Mouse (Mus musculus) bone marrow macrophage, adult 2 months (primary cell): ENCODE data around the gene Kl. TPM values are rescaled to one million over a fixed set of nuclear protein-coding genes. Genes with fewer than 3 reads are reported as not detected.

ENCODE experiments used
- H3K27ac ChIP-seq: 2 replicates; pipeline ENCODE4 v1.5.1; 2012; ENCODE audit warnings: low read depth, low read length; ENCODE audit not compliant: insufficient read depth
- H3K4me1 ChIP-seq: 2 replicates; pipeline ENCODE4 v1.6.1; 2012; ENCODE audit warnings: low read length; ENCODE audit not compliant: control insufficient read depth, insufficient read depth
- H3K4me3 ChIP-seq: 2 replicates; pipeline ENCODE4 v1.5.1; 2012; ENCODE audit warnings: mild to moderate bottlenecking, low read length, moderate library complexity; ENCODE audit not compliant: insufficient read depth
- CTCF ChIP-seq: IDR thresholded peaks from 2 replicates; pipeline ENCODE4 v1.5.1; 2012; ENCODE audit warnings: low read depth, mild to moderate bottlenecking, low read length, moderate library complexity
- POLR2A ChIP-seq: IDR thresholded peaks from 2 replicates; pipeline ENCODE4 v1.6.1; 2012; ENCODE audit warnings: mild to moderate bottlenecking, low read depth, low read length, borderline replicate concordance
- polyA plus RNA-seq: library from polyadenylated mRNA; stranded (reverse); fragments of >200 nt; gene quantifications from 2 replicates; pipeline ENCODE4 v1.2.4, GENCODE M21; 2012; ENCODE audit not compliant: missing spikeins, insufficient read depth, insufficient read length

The Kl gene
- polyA plus RNA-seq, 1 experiment, result not detected

GRCm38 (mm10) chr5:150996586-150996985 lies 44.2 kb downstream of the Kl start:
- Histone ChIP-seq H3K27ac (no peak overlapping the region), H3K4me1 (no peaks in the 10 kb centered on the region), H3K4me3 (no peak overlapping the region)
- TF ChIP-seq CTCF, result no peak

- Histone ChIP-seq H3K27ac (no peak overlapping the region), H3K4me1 (no peaks in the 10 kb centered on the region), H3K4me3 (no peak overlapping the region)
- TF ChIP-seq POLR2A (no peak), CTCF (no peak)
Observed at GRCm38 (mm10) chr5:151001111-151001510, 48.7 kb downstream of the Kl start.

- Histone ChIP-seq H3K4me1 (no peaks in the 10 kb centered on the region), H3K27ac (no peak overlapping the region), H3K4me3 (no peak overlapping the region)
- TF ChIP-seq CTCF (no peak), POLR2A (no peak)
Observed at GRCm38 (mm10) chr5:151002051-151002450, 49.6 kb downstream of the Kl start.

DNA sequence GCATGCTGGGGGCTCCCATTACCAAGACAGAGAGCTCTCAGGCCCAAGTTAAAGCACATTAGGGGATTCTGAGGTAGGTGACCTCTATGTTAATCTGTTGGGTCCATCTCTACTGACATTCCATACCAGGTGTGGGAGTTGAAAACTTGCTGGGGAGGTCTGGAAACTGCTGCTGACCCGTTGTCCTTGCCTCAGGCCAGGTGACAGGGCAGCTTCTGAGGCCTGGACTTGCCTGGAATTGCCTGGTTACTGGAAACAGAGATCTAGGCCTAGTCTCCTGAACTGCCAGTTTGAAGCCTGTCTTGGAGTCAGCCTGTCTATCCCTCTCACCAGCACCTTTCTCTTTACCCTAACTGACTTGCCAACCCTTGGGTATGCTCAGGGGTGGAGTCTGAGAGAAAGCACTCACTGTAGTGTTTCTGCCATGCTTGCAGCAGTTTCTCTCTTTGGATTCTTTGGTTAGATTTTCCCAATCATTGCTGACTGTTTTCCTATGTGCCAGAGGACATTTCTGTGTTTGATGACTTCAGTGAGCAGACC lies 51.9 kb downstream of the Kl start:
- H3K4me1 ChIP-seq, result no peaks in the 10 kb centered on the region
- no peak overlapping the region for H3K4me3 ChIP-seq
- TF ChIP-seq POLR2A (no peak), CTCF (no peak)
- no peak overlapping the region for H3K27ac ChIP-seq

- Histone ChIP-seq H3K27ac (no peak overlapping the region), H3K4me3 (no peak overlapping the region), H3K4me1 (no peaks in the 10 kb centered on the region)
- TF ChIP-seq CTCF (no peak), POLR2A (no peak)
Observed at GRCm38 (mm10) chr5:151018450-151018849, 66.0 kb downstream of the Kl start.

DNA sequence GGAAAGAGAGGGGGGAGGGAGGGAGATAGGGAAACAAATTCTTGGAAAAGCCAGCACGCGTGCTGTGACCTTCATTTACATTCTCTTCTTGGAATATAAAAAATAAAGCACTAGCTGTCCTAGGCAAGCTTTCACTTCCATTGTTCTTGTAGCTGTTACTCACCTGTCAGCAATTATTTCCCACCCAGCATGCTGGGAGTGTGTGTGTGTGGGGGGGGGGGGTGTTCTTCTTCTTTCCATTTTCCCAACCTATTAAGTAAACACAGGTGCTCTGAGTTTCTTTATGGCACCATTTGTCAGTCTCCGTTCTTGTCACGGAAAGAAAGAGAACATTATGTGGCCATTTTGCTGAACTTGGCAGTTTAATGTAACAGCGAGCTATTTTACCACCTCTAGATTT lies 66.6 kb downstream of the Kl start:
- Histone ChIP-seq H3K4me1 (no peaks in the 10 kb centered on the region), H3K4me3 (no peak overlapping the region), H3K27ac (no peak overlapping the region)
- no peak for TF ChIP-seq CTCF

GRCm38 (mm10) chr5:151020031-151020820 lies 67.8 kb downstream of the Kl start:
- TF ChIP-seq CTCF (no peak), POLR2A (no peak)
- Histone ChIP-seq H3K27ac (no peak overlapping the region), H3K4me3 (no peak overlapping the region), H3K4me1 (no peaks in the 10 kb centered on the region)

DNA sequence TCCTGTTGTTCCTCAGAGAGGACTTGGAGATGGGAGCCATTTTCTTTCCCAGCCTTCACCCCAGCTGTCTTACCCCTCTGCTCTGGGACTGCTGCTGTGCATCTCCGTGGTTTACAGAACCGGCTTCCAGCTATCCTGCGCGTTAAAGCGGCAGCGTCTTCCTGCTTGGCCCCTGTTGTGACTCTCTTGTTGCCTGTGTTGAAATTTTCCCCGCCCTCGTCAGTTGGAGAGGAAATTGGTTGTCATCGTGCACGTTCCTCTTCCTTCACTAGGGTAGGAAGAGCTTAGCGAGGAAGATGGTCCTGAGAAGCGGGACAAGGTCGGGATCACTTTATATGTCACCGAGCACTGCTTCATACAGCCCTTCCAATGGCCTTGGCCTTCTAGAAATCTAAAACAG lies 68.4 kb downstream of the Kl start:
- no peak overlapping the region for H3K4me3 ChIP-seq
- no peak overlapping the region for H3K27ac ChIP-seq
- H3K4me1 ChIP-seq, result no peaks in the 10 kb centered on the region
- TF ChIP-seq POLR2A, result no peak
- TF ChIP-seq CTCF, result no peak

- no peak overlapping the region for H3K27ac ChIP-seq
- no peaks in the 10 kb centered on the region for H3K4me1 ChIP-seq
- no peak overlapping the region for H3K4me3 ChIP-seq
- TF ChIP-seq CTCF (no peak), POLR2A (no peak)
Observed at GRCm38 (mm10) chr5:151022026-151022425, 69.6 kb downstream of the Kl start.

GRCm38 (mm10) chr5:151022939-151023338 lies 70.5 kb downstream of the Kl start:
- Histone ChIP-seq H3K4me3 (no peak overlapping the region), H3K4me1 (no peaks in the 10 kb centered on the region), H3K27ac (no peak overlapping the region)
- TF ChIP-seq CTCF (no peak), POLR2A (no peak)
